Mouse (Mus musculus): Measurements from ENCODE around the gene Gm21954. TPM values are rescaled to one million over a fixed set of nuclear protein-coding genes. Genes with fewer than 3 reads are reported as not detected.

Gm21954 gene
- not detected in 2 replicates for polyA plus RNA-seq (2015; fragmentation: Nextera tagmentation; extraction: Ambion mirVana)

DNA sequence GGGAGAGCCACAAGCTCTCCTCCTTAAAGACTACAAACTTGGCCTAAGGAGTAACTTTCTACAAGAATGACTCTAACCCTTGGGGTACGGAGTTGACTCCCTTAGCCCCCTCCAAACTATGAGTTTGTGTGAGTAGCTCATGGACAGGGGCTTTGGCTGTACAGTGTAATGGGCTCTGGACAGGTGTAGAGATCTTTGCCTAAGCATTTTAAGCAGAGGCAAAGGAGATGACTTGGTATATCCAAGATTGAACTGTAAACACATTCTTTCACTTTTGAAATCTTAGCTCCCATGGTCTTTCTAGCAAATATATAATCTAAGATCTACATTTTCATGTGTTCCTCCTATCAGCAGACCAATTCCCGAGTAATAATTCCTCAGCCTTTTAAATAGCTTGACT is at the start of gene Gm21954:
Gene Gm21954 (minus strand): TSS at position 101 of the 400 bp plus-strand sequence.
- Histone ChIP-seq H3K36me3 (no peaks in the 10 kb centered on the region), H3K4me2 (no peak within 1 kb of the TSS), H3K27ac (no peak within 1 kb of the TSS), H3K4me1 (0 out of 2 replicates have a peak, but pooled peaks cover 3% of the 10 kb centered on the region), H3K4me3 (no peak within 1 kb of the TSS), H3K9ac (no peak within 1 kb of the TSS), H3K27me3 (no peaks in the 10 kb centered on the region), H3K9me3 (no peaks in the 10 kb centered on the region)
- WGBS: 94% methylated on average over 2 of the region's 2 CpGs
- no peak for ATAC-seq (ENCODE audit: insufficient number of reproducible peaks, low FRiP score, low TSS enrichment, low read depth)

DNA sequence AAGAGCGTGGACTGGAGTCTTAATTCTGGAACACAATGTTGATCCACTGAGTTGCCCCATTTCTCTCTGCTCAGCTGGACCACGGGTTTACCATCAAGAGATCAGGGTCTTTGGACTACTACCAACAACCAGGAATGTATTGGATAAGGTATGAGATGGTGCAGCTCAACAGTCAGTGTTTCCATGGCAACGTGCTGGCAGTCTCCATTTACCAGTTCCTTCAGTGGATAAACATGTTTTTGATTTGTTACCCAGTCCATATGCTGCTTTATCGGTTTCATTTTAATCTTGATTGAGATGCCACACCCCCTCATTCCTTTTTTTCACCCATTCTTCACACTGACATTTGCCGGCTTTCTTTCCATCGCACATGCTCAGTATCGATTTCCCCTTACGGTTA is 49.8 kb upstream of the Gm21954 start:
- no peaks in the 10 kb centered on the region for H3K9me3 ChIP-seq
- 56% methylated on average over 8 of the region's 8 CpGs for WGBS
- H3K27me3 ChIP-seq: no peaks in the 10 kb centered on the region
- no peak overlapping the region for H3K4me2 ChIP-seq
- no peak overlapping the region for H3K27ac ChIP-seq
- H3K36me3 ChIP-seq: no peaks in the 10 kb centered on the region
- ATAC-seq (ENCODE audit: insufficient number of reproducible peaks, low FRiP score, low TSS enrichment, low read depth): no peak
- H3K4me1 ChIP-seq: peaks cover 26% of the 10 kb centered on the region
- no peak overlapping the region for H3K9ac ChIP-seq
- no peak overlapping the region for H3K4me3 ChIP-seq

DNA sequence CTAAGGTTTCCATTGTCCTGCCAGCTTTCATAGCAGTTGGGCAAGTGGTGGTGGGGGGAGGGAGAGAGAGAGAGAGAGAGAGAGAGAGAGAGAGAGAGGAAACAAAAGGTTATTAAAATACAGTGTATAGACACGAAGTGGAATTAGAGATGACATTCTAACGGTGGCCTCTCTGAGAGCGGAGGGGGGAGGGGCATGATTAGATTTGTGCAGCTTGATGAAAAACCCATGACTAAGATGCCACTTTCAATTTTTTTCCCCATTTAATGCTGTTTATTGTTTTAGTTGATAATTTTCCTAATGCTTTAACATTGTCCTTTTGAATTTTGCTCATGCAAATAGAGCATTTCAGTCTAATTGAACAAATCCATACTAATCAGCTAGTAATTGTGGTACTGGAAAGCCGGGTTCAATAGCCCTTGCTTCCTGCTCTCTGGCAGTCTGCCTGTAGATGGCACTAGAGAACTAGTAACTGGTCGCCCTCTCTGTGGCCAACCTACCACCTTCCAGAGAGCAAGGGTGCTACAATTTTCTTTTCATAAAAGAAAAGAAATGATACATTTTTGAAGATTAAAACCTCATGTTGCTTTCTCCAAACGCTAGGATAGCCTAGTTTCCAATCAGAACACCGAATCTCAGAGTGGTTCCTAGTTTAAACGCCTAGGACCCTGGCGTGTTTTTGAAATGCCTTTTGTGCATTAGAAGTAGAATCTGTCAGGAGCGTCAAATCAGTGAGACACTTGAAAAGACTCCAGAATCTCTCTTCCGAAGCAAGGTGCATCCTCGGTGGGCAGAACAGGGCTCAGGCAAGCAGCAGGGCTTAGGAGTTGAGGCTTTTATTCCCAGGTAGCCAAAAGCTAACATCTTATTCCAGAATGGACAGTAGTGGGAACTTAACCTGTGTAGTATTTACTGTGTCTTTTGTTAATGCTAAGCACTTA is 48.5 kb upstream of the Gm21954 start:
- ATAC-seq (ENCODE audit: insufficient number of reproducible peaks, low FRiP score, low TSS enrichment, low read depth): no peak
- Histone ChIP-seq H3K27me3 (no peaks in the 10 kb centered on the region), H3K27ac (no peak overlapping the region), H3K4me2 (no peak overlapping the region), H3K4me3 (no peak overlapping the region), H3K9me3 (no peaks in the 10 kb centered on the region), H3K4me1 (peaks cover 32% of the 10 kb centered on the region), H3K36me3 (no peaks in the 10 kb centered on the region), H3K9ac (no peak overlapping the region)
- 18% methylated on average over 12 of the region's 12 CpGs for WGBS

GRCm38 (mm10) chr3:55517454-55518014 is 45.5 kb upstream of the Gm21954 start:
- Histone ChIP-seq H3K9me3 (no peaks in the 10 kb centered on the region), H3K27ac (0 out of 2 replicates have a peak overlapping the region, but pooled peaks have one; percentile 11), H3K4me2 (peak overlapping the region; percentile 20; the same call in 1 of the 2 replicates), H3K36me3 (no peaks in the 10 kb centered on the region), H3K9ac (no peak overlapping the region), H3K4me1 (peaks cover 15% of the 10 kb centered on the region), H3K4me3 (peak overlapping the region; percentile 15), H3K27me3 (no peaks in the 10 kb centered on the region)
- WGBS: 35% methylated on average over 17 of the region's 17 CpGs
- no peak for ATAC-seq (ENCODE audit: insufficient number of reproducible peaks, low FRiP score, low TSS enrichment, low read depth)

- no peaks in the 10 kb centered on the region for H3K27me3 ChIP-seq
- H3K27ac ChIP-seq: no peak overlapping the region
- ATAC-seq (ENCODE audit: insufficient number of reproducible peaks, low FRiP score, low TSS enrichment, low read depth): no peak
- no peak overlapping the region for H3K4me2 ChIP-seq
- H3K4me1 ChIP-seq: peaks cover 18% of the 10 kb centered on the region
- no peak overlapping the region for H3K4me3 ChIP-seq
- no peaks in the 10 kb centered on the region for H3K9me3 ChIP-seq
- H3K36me3 ChIP-seq: no peaks in the 10 kb centered on the region
- 40% methylated on average over 5 of the region's 5 CpGs for WGBS
- no peak overlapping the region for H3K9ac ChIP-seq
Measured at GRCm38 (mm10) chr3:55515966-55516365, 44.0 kb upstream of the Gm21954 start.

DNA sequence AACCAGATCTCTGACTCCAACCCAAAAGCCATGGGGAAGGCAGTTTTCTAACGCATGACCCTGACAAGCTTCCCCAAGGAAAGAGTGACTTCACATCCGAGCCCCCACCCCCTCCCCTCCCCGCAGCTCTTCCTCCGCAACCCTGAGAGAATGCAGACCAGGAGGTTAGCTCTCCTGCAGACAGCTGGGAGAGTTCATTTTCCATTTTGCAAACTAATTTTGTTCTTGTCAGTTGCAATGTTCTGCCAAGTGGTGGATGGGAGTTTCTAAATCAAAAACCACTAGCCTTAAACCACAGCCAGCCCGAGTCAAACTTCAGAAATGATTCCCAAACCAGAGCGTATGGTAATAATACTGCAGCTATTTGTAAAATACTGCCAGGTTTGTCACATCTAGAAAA is 39.6 kb upstream of the Gm21954 start:
- ATAC-seq (ENCODE audit: insufficient number of reproducible peaks, low FRiP score, low TSS enrichment, low read depth): peak; percentile 26; the same call in 1 of the 2 replicates
- Histone ChIP-seq H3K4me2 (0 out of 2 replicates have a peak overlapping the region, but pooled peaks have one; percentile 20), H3K27me3 (no peaks in the 10 kb centered on the region), H3K36me3 (no peaks in the 10 kb centered on the region; the same call in 1 of the 2 replicates), H3K9ac (no peak overlapping the region), H3K27ac (peak overlapping the region; percentile 61; the same call in 1 of the 2 replicates), H3K9me3 (no peaks in the 10 kb centered on the region), H3K4me3 (no peak overlapping the region), H3K4me1 (peaks cover 10% of the 10 kb centered on the region)
- WGBS: 28% methylated on average over 6 of the region's 6 CpGs

DNA sequence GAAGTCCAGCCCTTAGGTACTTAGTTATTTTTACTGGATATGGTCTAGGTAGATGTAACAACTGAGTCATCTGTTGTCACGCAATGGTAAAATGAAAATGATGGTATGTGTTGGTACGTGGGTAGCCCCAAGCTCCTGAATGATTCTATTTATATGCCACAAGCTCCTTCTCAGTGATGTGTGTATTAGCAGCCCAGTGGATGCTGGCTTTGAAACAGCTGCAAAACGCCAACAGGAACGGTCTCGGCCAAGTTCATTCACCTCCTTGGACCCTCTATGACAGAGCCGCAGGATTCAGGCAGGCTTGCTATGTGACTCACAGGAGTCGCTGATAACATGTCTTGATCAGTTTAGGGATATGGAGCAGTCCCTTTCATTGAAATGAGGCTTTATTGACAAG is 38.2 kb upstream of the Gm21954 start:
- H3K4me2 ChIP-seq: no peak overlapping the region

GRCm38 (mm10) chr3:55499298-55499697 is 27.3 kb upstream of the Gm21954 start:
- H3K27me3 ChIP-seq: no peaks in the 10 kb centered on the region
- H3K9me3 ChIP-seq: no peaks in the 10 kb centered on the region
- no peak for ATAC-seq (ENCODE audit: insufficient number of reproducible peaks, low FRiP score, low TSS enrichment, low read depth)
- H3K36me3 ChIP-seq: peaks cover 13% of the 10 kb centered on the region
- H3K9ac ChIP-seq: no peak overlapping the region
- H3K4me2 ChIP-seq: no peak overlapping the region
- WGBS: 65% methylated on average over 7 of the region's 7 CpGs
- no peak overlapping the region for H3K4me3 ChIP-seq
- no peak overlapping the region for H3K27ac ChIP-seq
- peaks cover 22% of the 10 kb centered on the region for H3K4me1 ChIP-seq

More for the DNA sequence above, 38.2 kb upstream of the Gm21954 start:
- H3K9ac ChIP-seq: no peak overlapping the region
- peaks cover 5% of the 10 kb centered on the region; the same call in 1 of the 2 replicates for H3K4me1 ChIP-seq
- peak overlapping the region; percentile 17; the same call in 1 of the 2 replicates for H3K27ac ChIP-seq
- H3K36me3 ChIP-seq: no peaks in the 10 kb centered on the region; the same call in 1 of the 2 replicates
- 69% methylated on average over 7 of the region's 7 CpGs for WGBS
- no peaks in the 10 kb centered on the region for H3K27me3 ChIP-seq
- H3K4me3 ChIP-seq: no peak overlapping the region
- no peaks in the 10 kb centered on the region for H3K9me3 ChIP-seq
- ATAC-seq (ENCODE audit: insufficient number of reproducible peaks, low FRiP score, low TSS enrichment, low read depth): no peak

DNA sequence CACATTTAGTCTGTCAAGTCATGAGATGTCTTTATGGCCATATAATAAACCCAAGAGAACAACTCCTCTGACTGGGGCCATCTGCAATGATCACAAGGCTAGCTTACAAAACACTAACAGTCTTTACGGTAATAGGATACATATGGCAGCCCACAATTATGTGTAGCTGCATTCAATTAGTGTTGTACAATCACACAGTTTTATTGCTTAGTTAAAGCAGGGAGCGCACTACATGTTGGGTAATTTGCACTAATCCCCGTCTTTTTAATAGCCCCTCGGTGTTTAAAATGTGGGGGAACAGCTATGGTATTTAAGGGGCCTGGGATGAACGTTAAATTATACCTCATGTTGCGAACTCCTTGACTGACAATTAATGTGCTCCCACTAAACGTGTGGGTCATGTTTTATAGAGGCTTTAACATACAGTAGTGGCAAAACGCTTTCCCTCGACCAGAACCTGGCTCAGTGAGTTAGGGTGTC is 24.5 kb upstream of the Gm21954 start:
- Histone ChIP-seq H3K4me1 (peaks cover 22% of the 10 kb centered on the region), H3K9me3 (no peaks in the 10 kb centered on the region), H3K4me2 (no peak overlapping the region)

DNA sequence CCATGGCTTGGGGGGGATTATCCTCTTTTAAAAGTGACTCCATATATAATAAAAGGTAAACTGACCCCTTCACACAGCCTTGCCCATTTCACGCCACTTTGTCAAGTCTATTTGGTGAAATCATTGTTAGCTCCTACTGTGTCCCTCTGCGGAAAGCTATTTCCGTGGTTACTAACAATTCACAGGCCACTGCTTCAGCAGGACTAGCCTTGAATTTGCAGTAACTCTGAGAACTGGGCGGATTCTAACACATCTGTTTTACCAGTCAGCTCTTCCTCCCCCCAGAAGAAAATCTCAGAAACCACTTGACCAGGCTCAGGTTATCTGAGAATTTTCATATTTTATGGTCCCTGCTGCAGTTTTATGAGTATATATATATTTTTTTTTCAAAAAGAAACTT is 23.9 kb upstream of the Gm21954 start:
- Histone ChIP-seq H3K4me1 (peaks cover 22% of the 10 kb centered on the region), H3K9me3 (no peaks in the 10 kb centered on the region), H3K27ac (peak overlapping the region; percentile 59; the same call in 1 of the 2 replicates), H3K27me3 (no peaks in the 10 kb centered on the region; the same call in 1 of the 2 replicates), H3K4me2 (no peak overlapping the region), H3K4me3 (no peak overlapping the region), H3K9ac (no peak overlapping the region), H3K36me3 (no peaks in the 10 kb centered on the region)
- 28% methylated on average over 4 of the region's 4 CpGs for WGBS
- no peak for ATAC-seq (ENCODE audit: insufficient number of reproducible peaks, low FRiP score, low TSS enrichment, low read depth)

More for the DNA sequence above, 24.5 kb upstream of the Gm21954 start:
- Histone ChIP-seq H3K36me3 (no peaks in the 10 kb centered on the region), H3K27me3 (no peaks in the 10 kb centered on the region), H3K4me3 (no peak overlapping the region), H3K9ac (no peak overlapping the region), H3K27ac (peak overlapping the region; percentile 27)
- peak; percentile 68; the same call in 1 of the 2 replicates for ATAC-seq (ENCODE audit: insufficient number of reproducible peaks, low FRiP score, low TSS enrichment, low read depth)
- WGBS: 18% methylated on average over 9 of the region's 9 CpGs

GRCm38 (mm10) chr3:55495231-55495630 is 23.2 kb upstream of the Gm21954 start:
- no peaks in the 10 kb centered on the region; the same call in 1 of the 2 replicates for H3K27me3 ChIP-seq
- H3K9ac ChIP-seq: no peak overlapping the region
- no peak overlapping the region for H3K27ac ChIP-seq
- H3K36me3 ChIP-seq: no peaks in the 10 kb centered on the region
- peaks cover 22% of the 10 kb centered on the region for H3K4me1 ChIP-seq
- ATAC-seq (ENCODE audit: insufficient number of reproducible peaks, low FRiP score, low TSS enrichment, low read depth): 0 out of 2 replicates have a peak, but pooled peaks have one; percentile 16
- H3K4me3 ChIP-seq: no peak overlapping the region
- H3K4me2 ChIP-seq: no peak overlapping the region
- WGBS: 38% methylated on average over 7 of the region's 7 CpGs
- no peaks in the 10 kb centered on the region for H3K9me3 ChIP-seq

Measured in limb, embryonic 15.5 days (tissue).